Mouse (Mus musculus) right cerebral cortex, postnatal 36 days (tissue): ENCODE data around the gene Aadacl3.

Source experiments
- DNase-seq, 2 experiments: peaks; one replicate each; pipeline ENCODE4 v3.0.0; 2022; ENCODE audit warnings: low spot score in 2 of 2, mixed read lengths in 1 of 2

The Aadacl3 gene

GRCm38 (mm10) chr4:144463656-144464055, at the start of gene Aadacl3:
Aadacl3 (minus strand) TSS chr4:144463756.
- no peak for DNase-seq

GRCm38 (mm10) chr4:144506518-144506917, 43.0 kb upstream of the Aadacl3 start:
- DNase-seq = no peak

GRCm38 (mm10) chr4:144493331-144493730, 29.8 kb upstream of the Aadacl3 start:
- no peak for DNase-seq

GRCm38 (mm10) chr4:144468091-144468490, 4.5 kb upstream of the Aadacl3 start:
- no peak for DNase-seq

- DNase-seq = no peak
These were observed 1.6 kb upstream of the Aadacl3 start for GRCm38 (mm10) chr4:144465206-144465605.

- DNase-seq = no peak
These were observed 10.3 kb downstream of the Aadacl3 start, which contains the start of gene Gm9944 for GRCm38 (mm10) chr4:144453217-144453616. Gm9944 (minus strand) TSS chr4:144453317.

- DNase-seq = no peak
These were observed 15.0 kb downstream of the Aadacl3 start for GRCm38 (mm10) chr4:144448546-144448945.

GRCm38 (mm10) chr4:144441582-144441981, 22.0 kb downstream of the Aadacl3 start:
- DNase-seq = no peak

GRCm38 (mm10) chr4:144441095-144441494, 22.5 kb downstream of the Aadacl3 start:
- no peak for DNase-seq

- no peak for DNase-seq
These were observed 24.9 kb downstream of the Aadacl3 start, which contains the start of gene 1700012P22Rik for GRCm38 (mm10) chr4:144438672-144439071. 1700012P22Rik (minus strand) TSS chr4:144438772.

- DNase-seq = no peak
These were observed 30.3 kb downstream of the Aadacl3 start for GRCm38 (mm10) chr4:144433216-144433615.

GRCm38 (mm10) chr4:144430723-144431122, 32.8 kb downstream of the Aadacl3 start:
- no peak for DNase-seq

- DNase-seq = no peak
These were observed 34.7 kb downstream of the Aadacl3 start for GRCm38 (mm10) chr4:144428868-144429267.

GRCm38 (mm10) chr4:144424590-144424989, 39.0 kb downstream of the Aadacl3 start:
- no peak for DNase-seq

- DNase-seq = no peak
These were observed 42.9 kb downstream of the Aadacl3 start for GRCm38 (mm10) chr4:144420644-144421043.

- no peak for DNase-seq
These were observed 55.3 kb downstream of the Aadacl3 start, which contains the start of gene Pramef12 for GRCm38 (mm10) chr4:144408290-144408689. Pramef12 (minus strand) TSS chr4:144408464.

GRCm38 (mm10) chr4:144406261-144406660, 57.3 kb downstream of the Aadacl3 start:
- DNase-seq = no peak

GRCm38 (mm10) chr4:144404456-144405086, 59.0 kb downstream of the Aadacl3 start:
- DNase-seq = no peak
